In the genomic region with DNA sequence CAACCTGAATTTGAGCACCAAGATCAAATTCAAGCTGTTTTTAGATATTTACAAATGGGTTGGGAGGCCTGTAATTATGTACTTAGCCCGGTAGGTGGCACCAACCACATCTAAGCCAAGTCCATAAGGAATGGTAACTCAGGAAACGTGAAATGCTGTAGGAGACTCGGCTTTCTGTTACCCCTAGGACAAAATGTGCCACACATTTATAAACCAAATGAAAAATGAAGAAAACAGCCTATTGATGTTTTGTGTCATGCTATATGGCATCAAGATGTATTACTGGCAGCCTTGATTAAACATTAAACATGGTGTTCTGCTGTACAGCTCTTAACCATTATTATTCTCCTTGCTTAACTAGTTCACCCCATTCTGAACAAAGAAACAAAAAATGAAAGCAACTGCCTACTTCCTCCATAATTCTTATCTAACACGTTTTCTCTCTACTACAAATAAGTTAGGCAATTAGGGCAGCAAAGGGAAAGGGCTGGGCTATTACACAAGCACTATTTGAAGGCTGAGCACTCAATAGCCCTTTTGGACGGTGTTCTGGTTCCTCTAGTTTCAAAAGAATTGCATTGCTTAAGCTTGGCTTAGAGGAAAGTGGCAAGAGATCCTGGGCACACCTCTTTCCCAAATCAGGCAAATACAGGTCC, we compare ENCODE assay signal across 8 mouse cellular contexts. TPM values are rescaled to one million over a fixed set of nuclear protein-coding genes. Genes with fewer than 3 reads are reported as not detected.
A peak's percentile ranks its signal among the peaks of the same experiment; 100 is the strongest.
DNase-seq lines count a peak whose midpoint lies in the region; ATAC-seq and TF ChIP-seq lines count a peak whose summit lies in the region.

No protein-coding gene starts in this region.

- DNase-seq in 416B (ENCODE audit: low read depth) (peak; percentile 92), adipocyte (ENCODE audit: low spot score) (peak; percentile 86)
- peak; percentile 89 for DNase-seq in embryo, embryonic 10.5 days (ENCODE audit: low spot score)
- DNase-seq in heart, adult 8-10 months (ENCODE audit: low spot score): peak; percentile 55
- peak; percentile 69 for DNase-seq in kidney, adult 2 months
- peak; percentile 100 for DNase-seq in liver, adult 2 months (ENCODE audit: extremely low read depth, low read depth, low spot score)

- H3K79me2 ChIP-seq in liver, adult 2 months (ENCODE audit: control insufficient read depth, insufficient read depth, low read length): 0 out of 2 replicates have a peak, but pooled peaks cover 3% of the 10 kb centered on the region

- TF ChIP-seq POLR2A in kidney, adult 2 months (IDR thresholded peaks at IDR 0.05; ENCODE audit: low read depth, low read length): no peak
- no peak for TF ChIP-seq POLR2A in liver, adult 2 months (IDR thresholded peaks at IDR 0.05; ENCODE audit: extremely low read depth, insufficient read depth, low read length)

- H3K27me3 ChIP-seq in kidney, adult 2 months (replicated peaks; ENCODE audit: control insufficient read depth, insufficient read depth, low read length): no peaks in the 10 kb centered on the region
- no peaks in the 10 kb centered on the region for H3K27me3 ChIP-seq in liver, adult 2 months (ENCODE audit: control insufficient read depth, insufficient read depth, low read length)
- H3K27me3 ChIP-seq in stomach, embryonic 15.5 days (replicated peaks): no peaks in the 10 kb centered on the region

- no peak overlapping the region for H3K4me3 ChIP-seq in kidney, adult 2 months (ENCODE audit: insufficient read depth, low read depth, low read length)
- H3K4me3 ChIP-seq in liver, adult 2 months (ENCODE audit: insufficient read depth, low read depth, low read length): peak overlapping the region; percentile 47; the same call in 1 of the 2 replicates
- H3K4me3 ChIP-seq in stomach, embryonic 15.5 days (replicated peaks): 0 out of 2 replicates have a peak overlapping the region, but pooled peaks have one; percentile 5

- no peaks in the 10 kb centered on the region for H3K9me3 ChIP-seq in stomach, embryonic 15.5 days

- H3K36me3 ChIP-seq in kidney, adult 2 months (ENCODE audit: control insufficient read depth, insufficient read depth, low read length): no peaks in the 10 kb centered on the region
- no peaks in the 10 kb centered on the region for H3K36me3 ChIP-seq in liver, adult 2 months (ENCODE audit: control insufficient read depth, insufficient read depth, low read length)
- no peaks in the 10 kb centered on the region for H3K36me3 ChIP-seq in stomach, embryonic 15.5 days

- 0 out of 2 replicates have a peak overlapping the region, but pooled peaks have one; percentile 21 for H3K9ac ChIP-seq in liver, adult 2 months (ENCODE audit: low read depth, low read length)
- no peak overlapping the region for H3K9ac ChIP-seq in stomach, embryonic 15.5 days

- peaks cover 7% of the 10 kb centered on the region for H3K4me1 ChIP-seq in kidney, adult 2 months (ENCODE audit: control insufficient read depth, insufficient read depth, low read length)
- peaks cover 16% of the 10 kb centered on the region for H3K4me1 ChIP-seq in liver, adult 2 months (ENCODE audit: control insufficient read depth, insufficient read depth, low read length)
- no peaks in the 10 kb centered on the region for H3K4me1 ChIP-seq in stomach, embryonic 15.5 days

- ATAC-seq in monocyte, adult 5-6 weeks (replicated peaks; ENCODE audit: insufficient number of reproducible peaks, low FRiP score, low TSS enrichment, poor library complexity, severe bottlenecking): peak; percentile 61; the same call in 1 of the 2 replicates
- peak; percentile 65; the same call in 1 of the 2 replicates for ATAC-seq in stomach, embryonic 15.5 days (ENCODE audit: insufficient read depth, low FRiP score, low read depth)

- 3% methylated on average over 5 of the region's 5 CpGs for WGBS in kidney, adult 2 months
- 1% methylated on average over 5 of the region's 5 CpGs for WGBS in liver, adult 2 months
- 11% methylated on average over 5 of the region's 5 CpGs for WGBS in stomach, embryonic 15.5 days

- peak overlapping the region; percentile 86 for H3K27ac ChIP-seq in kidney, adult 2 months (ENCODE audit: insufficient read depth, low read depth, low read length)
- H3K27ac ChIP-seq in liver, adult 2 months (replicated peaks; ENCODE audit: insufficient read depth, low read depth, low read length): peak overlapping the region; percentile 93
- peak overlapping the region; percentile 46; the same call in 1 of the 2 replicates for H3K27ac ChIP-seq in stomach, embryonic 15.5 days

- H3K4me2 ChIP-seq in stomach, embryonic 15.5 days: peak overlapping the region; percentile 43

- TF ChIP-seq CTCF in kidney, adult 2 months (conservative IDR thresholded peaks at IDR 0.05; ENCODE audit: insufficient read depth, insufficient read length, low read depth, low read length): peak; percentile 43
- peak; percentile 32; the same call in 1 of the 2 replicates for TF ChIP-seq CTCF in liver, adult 2 months (IDR thresholded peaks at IDR 0.05; ENCODE audit: low read depth, low read length)

RNA-seq across cellular contexts. Expression of a gene that starts 12.0 kb away (rescaled TPM):
- total RNA-seq in heart, adult 8-10 months (2022): not detected
- not detected in 2 replicates for polyA plus RNA-seq in kidney, adult 2 months (2012; rRNA removed)
- not detected in 2 replicates for total RNA-seq in liver, adult 2 months (2014; rRNA removed)
- polyA plus RNA-seq in liver, adult 2 months (2012; rRNA removed): not detected in 2 replicates
- total RNA-seq in monocyte, adult 5-6 weeks (2017): not detected in 3 replicates
- polyA plus RNA-seq in stomach, embryonic 15.5 days (2015; fragmentation: Nextera tagmentation; extraction: Ambion mirVana): not detected in 2 replicates

RNA-seq across cellular contexts. Expression of a gene that starts 20.1 kb away (rescaled TPM):
- 10 to 100 TPM; 20.7 to 22.7 (median 22.5) TPM for total RNA-seq in heart, adult 8-10 months (2022)
- 30.0 and 33.6 TPM in 2 replicates for polyA plus RNA-seq in kidney, adult 2 months (2012; rRNA removed)
- 52.6 and 59.4 TPM in 2 replicates for total RNA-seq in liver, adult 2 months (2014; rRNA removed)
- 31.6 and 33.5 TPM in 2 replicates for polyA plus RNA-seq in liver, adult 2 months (2012; rRNA removed)
- total RNA-seq in monocyte, adult 5-6 weeks (2017): 6.1 to 10.7 TPM (median 7.6 TPM) in 3 replicates
- polyA plus RNA-seq in stomach, embryonic 15.5 days (2015; fragmentation: Nextera tagmentation; extraction: Ambion mirVana): 15.2 and 19.2 TPM in 2 replicates
